Mouse (Mus musculus) limb, embryonic 12.5 days (tissue): ENCODE data around the gene Dync1li1. TPM values are rescaled to one million over a fixed set of nuclear protein-coding genes. Genes with fewer than 3 reads are reported as not detected.
"Not testable (repeated sequence)": the region's sequence is repeated elsewhere in the genome, so short reads cannot be mapped to it uniquely, and the experiment has no call there.

Experiments used
- ATAC-seq: fragments of 200-750 bp; cut with Nextera tagmentation; 2 replicates; pipeline ENCODE4 v1.8.0; 2017; ENCODE audit warnings: low read depth, moderate TSS enrichment; ENCODE audit not compliant: insufficient number of reproducible peaks, insufficient read depth, low FRiP score, low TSS enrichment
- H3K27ac ChIP-seq: fragments of 300-500 bp; sonication (generic); 2 replicates; pipeline ENCODE4 v1.5.1; 2016; ENCODE audit warnings: mild to moderate bottlenecking, moderate library complexity
- H3K27me3 ChIP-seq: fragments of 300-500 bp; sonication (generic); 2 replicates; pipeline ENCODE4 v1.6.1; 2016; ENCODE audit warnings: mild to moderate bottlenecking, moderate library complexity
- H3K36me3 ChIP-seq: fragments of 300-500 bp; sonication (generic); 2 replicates; pipeline ENCODE4 v1.6.1; 2016; ENCODE audit warnings: mild to moderate bottlenecking, moderate library complexity
- H3K4me1 ChIP-seq: fragments of 300-500 bp; sonication (generic); replicated peaks from 2 replicates; pipeline ENCODE4 v1.6.1; 2016
- H3K4me2 ChIP-seq: fragments of 300-500 bp; sonication (generic); 2 replicates; pipeline ENCODE4 v1.6.1; 2016; ENCODE audit warnings: mild to moderate bottlenecking, moderate library complexity
- H3K4me3 ChIP-seq: fragments of 300-500 bp; sonication (generic); replicated peaks from 2 replicates; pipeline ENCODE4 v1.5.1; 2016; ENCODE audit warnings: mild to moderate bottlenecking
- H3K9ac ChIP-seq: fragments of 300-500 bp; sonication (generic); replicated peaks from 2 replicates; pipeline ENCODE4 v1.6.1; 2016; ENCODE audit warnings: mild to moderate bottlenecking, moderate library complexity
- H3K9me3 ChIP-seq: fragments of 300-500 bp; sonication (generic); 2 replicates; pipeline ENCODE4 v1.6.1; 2016; ENCODE audit warnings: mild to moderate bottlenecking, moderate library complexity
- WGBS: fragments of 180-500 bp; shearing (Covaris S2); methylation state at CpG from one replicate; pipeline ENCODE4 v1.1.7; 2016; 5-methylcytosine and 5-hydroxymethylcytosine counted together
- polyA plus RNA-seq: library from polyadenylated mRNA; unstranded; fragments of >200 nt; fragmentation: Nextera tagmentation; extraction: Ambion mirVana; gene quantifications from 2 replicates; pipeline ENCODE4 v1.2.1, GENCODE M21; 2016

The Dync1li1 gene
- polyA plus RNA-seq, 1 experiment from 2014 or later: 77.4 TPM

GRCm38 (mm10) chr9:114699262-114699661 lies 10.7 kb downstream of the Dync1li1 start:
- Histone ChIP-seq H3K4me2 (no peak overlapping the region), H3K9ac (no peak overlapping the region), H3K27me3 (no peaks in the 10 kb centered on the region), H3K9me3 (no peaks in the 10 kb centered on the region), H3K27ac (no peak overlapping the region), H3K4me1 (no peaks in the 10 kb centered on the region), H3K36me3 (peaks cover 37% of the 10 kb centered on the region), H3K4me3 (no peak overlapping the region)
- no peak for ATAC-seq
- 84% methylated on average over 6 of the region's 6 CpGs for WGBS

- no peak overlapping the region for H3K4me3 ChIP-seq
- no peak for ATAC-seq
- WGBS: 93% methylated on average over 14 of the region's 16 CpGs
- H3K9ac ChIP-seq: no peak overlapping the region
- no peaks in the 10 kb centered on the region for H3K27me3 ChIP-seq
- no peaks in the 10 kb centered on the region for H3K9me3 ChIP-seq
- H3K27ac ChIP-seq: no peak overlapping the region
- H3K4me2 ChIP-seq: no peak overlapping the region
- peaks cover 33% of the 10 kb centered on the region for H3K36me3 ChIP-seq
- H3K4me1 ChIP-seq: no peaks in the 10 kb centered on the region
Measured at GRCm38 (mm10) chr9:114699882-114700665, 11.5 kb downstream of the Dync1li1 start.

GRCm38 (mm10) chr9:114701031-114701430 lies 12.4 kb downstream of the Dync1li1 start:
- Histone ChIP-seq H3K4me2 (no peak overlapping the region), H3K27me3 (no peaks in the 10 kb centered on the region), H3K9ac (no peak overlapping the region), H3K9me3 (no peaks in the 10 kb centered on the region), H3K27ac (no peak overlapping the region), H3K4me1 (no peaks in the 10 kb centered on the region), H3K4me3 (no peak overlapping the region), H3K36me3 (peaks cover 40% of the 10 kb centered on the region)
- WGBS: 89% methylated on average over 2 of the region's 2 CpGs
- no peak for ATAC-seq

GRCm38 (mm10) chr9:114701921-114702320 lies 13.3 kb downstream of the Dync1li1 start:
- 92% methylated on average over 4 of the region's 4 CpGs for WGBS
- Histone ChIP-seq H3K9ac (no peak overlapping the region), H3K36me3 (peaks cover 43% of the 10 kb centered on the region), H3K4me1 (no peaks in the 10 kb centered on the region), H3K4me3 (no peak overlapping the region), H3K4me2 (no peak overlapping the region), H3K9me3 (no peaks in the 10 kb centered on the region), H3K27me3 (no peaks in the 10 kb centered on the region), H3K27ac (no peak overlapping the region)
- no peak for ATAC-seq

- H3K9ac ChIP-seq: no peak overlapping the region
- H3K9me3 ChIP-seq: no peaks in the 10 kb centered on the region
- no peak overlapping the region for H3K4me2 ChIP-seq
- H3K27ac ChIP-seq: no peak overlapping the region
- no peaks in the 10 kb centered on the region for H3K27me3 ChIP-seq
- WGBS: 92% methylated on average over 4 of the region's 4 CpGs
- H3K4me3 ChIP-seq: no peak overlapping the region
- no peak for ATAC-seq
- H3K4me1 ChIP-seq: no peaks in the 10 kb centered on the region
- H3K36me3 ChIP-seq: peaks cover 77% of the 10 kb centered on the region
Measured at GRCm38 (mm10) chr9:114707805-114708204, 19.2 kb downstream of the Dync1li1 start.

GRCm38 (mm10) chr9:114710345-114710744 lies 21.8 kb downstream of the Dync1li1 start:
- H3K4me1 ChIP-seq: no peaks in the 10 kb centered on the region
- H3K4me2 ChIP-seq: no peak overlapping the region
- 82% methylated on average over 7 of the region's 7 CpGs for WGBS
- no peak overlapping the region for H3K4me3 ChIP-seq
- no peaks in the 10 kb centered on the region for H3K27me3 ChIP-seq
- no peak overlapping the region for H3K9ac ChIP-seq
- no peak for ATAC-seq
- no peaks in the 10 kb centered on the region for H3K9me3 ChIP-seq
- H3K27ac ChIP-seq: no peak overlapping the region
- H3K36me3 ChIP-seq: peaks cover 94% of the 10 kb centered on the region

GRCm38 (mm10) chr9:114713481-114713880 lies 24.9 kb downstream of the Dync1li1 start:
- peaks cover 95% of the 10 kb centered on the region for H3K36me3 ChIP-seq
- no peak overlapping the region for H3K9ac ChIP-seq
- 92% methylated on average over 7 of the region's 7 CpGs for WGBS
- H3K4me1 ChIP-seq: no peaks in the 10 kb centered on the region
- no peak for ATAC-seq
- H3K27ac ChIP-seq: no peak overlapping the region
- H3K4me2 ChIP-seq: no peak overlapping the region
- no peak overlapping the region for H3K4me3 ChIP-seq
- no peaks in the 10 kb centered on the region for H3K27me3 ChIP-seq
- H3K9me3 ChIP-seq: no peaks in the 10 kb centered on the region

- H3K4me2 ChIP-seq: no peak overlapping the region
- no peak overlapping the region for H3K9ac ChIP-seq
- no peak overlapping the region for H3K27ac ChIP-seq
- H3K27me3 ChIP-seq: no peaks in the 10 kb centered on the region
- peaks cover 98% of the 10 kb centered on the region for H3K36me3 ChIP-seq
- H3K4me1 ChIP-seq: no peaks in the 10 kb centered on the region
- no peaks in the 10 kb centered on the region for H3K9me3 ChIP-seq
- no peak overlapping the region for H3K4me3 ChIP-seq
- 84% methylated on average over 18 of the region's 18 CpGs for WGBS
- no peak for ATAC-seq
Measured at GRCm38 (mm10) chr9:114716677-114717331, 28.2 kb downstream of the Dync1li1 start.

GRCm38 (mm10) chr9:114727315-114727714 lies 38.7 kb downstream of the Dync1li1 start:
- no peaks in the 10 kb centered on the region for H3K27me3 ChIP-seq
- no peak overlapping the region for H3K9ac ChIP-seq
- no peak overlapping the region for H3K4me3 ChIP-seq
- no peaks in the 10 kb centered on the region for H3K9me3 ChIP-seq
- no peak overlapping the region for H3K27ac ChIP-seq
- WGBS: 9% methylated on average over 3 of the region's 3 CpGs
- peaks cover 32% of the 10 kb centered on the region for H3K36me3 ChIP-seq
- no peak for ATAC-seq
- no peak overlapping the region for H3K4me2 ChIP-seq
- peaks cover 6% of the 10 kb centered on the region for H3K4me1 ChIP-seq

GRCm38 (mm10) chr9:114728432-114728831 lies 39.8 kb downstream of the Dync1li1 start:
- H3K9me3 ChIP-seq, ATAC-seq, H3K27ac ChIP-seq, H3K9ac ChIP-seq, H3K27me3 ChIP-seq, H3K4me2 ChIP-seq, H3K4me3 ChIP-seq: not testable (repeated sequence)
- 76% methylated on average over 2 of the region's 2 CpGs for WGBS
- H3K4me1 ChIP-seq: peaks cover 13% of the 10 kb centered on the region
- H3K36me3 ChIP-seq: peaks cover 21% of the 10 kb centered on the region

GRCm38 (mm10) chr9:114729911-114730805 lies 41.6 kb downstream of the Dync1li1 start:
- no peak for ATAC-seq
- Histone ChIP-seq H3K4me1 (peaks cover 13% of the 10 kb centered on the region), H3K4me2 (peak overlapping the region; percentile 74), H3K9ac (no peak overlapping the region), H3K4me3 (peak overlapping the region; percentile 86), H3K9me3 (no peaks in the 10 kb centered on the region), H3K27ac (no peak overlapping the region), H3K27me3 (no peaks in the 10 kb centered on the region), H3K36me3 (peaks cover 5% of the 10 kb centered on the region; the same call in 1 of the 2 replicates)
- WGBS: 34% methylated on average over 26 of the region's 30 CpGs
